Mouse (Mus musculus): ENCODE results near the gene Lpcat1. TPM values are rescaled to one million over a fixed set of nuclear protein-coding genes. Genes with fewer than 3 reads are reported as not detected.

Gene Lpcat1
- 22.3 and 22.9 TPM in 2 replicates for polyA plus RNA-seq (2015; fragmentation: Nextera tagmentation; extraction: Ambion mirVana)

GRCm38 (mm10) chr13:73467034-73467420, at the start of gene Lpcat1:
TSS of gene Lpcat1 (plus strand) at chr13:73467197.

GRCm38 (mm10) chr13:73536403-73536821, 69.4 kb downstream of the Lpcat1 start, which contains the start of gene Slc6a3:
TSS of gene Slc6a3 (plus strand) at chr13:73536747.

Other genes starting within 250 kb of the Lpcat1 start
- 0.05 and 0.06 TPM in 2 replicates for gene Irx4, start 206.7 kb upstream of the Lpcat1 start, polyA plus RNA-seq (2015; fragmentation: Nextera tagmentation; extraction: Ambion mirVana)
- 100 and 127 TPM in 2 replicates for gene Mrpl36, start 138.7 kb upstream of the Lpcat1 start, polyA plus RNA-seq (2015; fragmentation: Nextera tagmentation; extraction: Ambion mirVana)
- gene Ndufs6, start 138.7 kb upstream of the Lpcat1 start, polyA plus RNA-seq (2015; fragmentation: Nextera tagmentation; extraction: Ambion mirVana): 410 and 424 TPM in 2 replicates
- 0.12 TPM in 1 of 2 replicates, not detected in the other for gene Slc6a3, start 69.5 kb downstream of the Lpcat1 start, polyA plus RNA-seq (2015; fragmentation: Nextera tagmentation; extraction: Ambion mirVana)
- 77.7 and 118 TPM in 2 replicates for gene Clptm1l, start 136.8 kb downstream of the Lpcat1 start, polyA plus RNA-seq (2015; fragmentation: Nextera tagmentation; extraction: Ambion mirVana)
- 0.85 and 2.8 TPM in 2 replicates for gene Tert, start 159.7 kb downstream of the Lpcat1 start, polyA plus RNA-seq (2015; fragmentation: Nextera tagmentation; extraction: Ambion mirVana)
- 0.24 and 0.62 TPM in 2 replicates for gene Slc6a18, start 210.8 kb downstream of the Lpcat1 start, polyA plus RNA-seq (2015; fragmentation: Nextera tagmentation; extraction: Ambion mirVana)
- 0.19 and 0.57 TPM in 2 replicates for gene Slc6a19, start 237.7 kb downstream of the Lpcat1 start, polyA plus RNA-seq (2015; fragmentation: Nextera tagmentation; extraction: Ambion mirVana)